11 mouse cellular contexts compared by ENCODE assay signal in genomic region chr5:24167263-24167662, GRCm38 (mm10). TPM values are rescaled to one million over a fixed set of nuclear protein-coding genes. Genes with fewer than 3 reads are reported as not detected.
A peak's percentile ranks its signal among the peaks of the same experiment; 100 is the strongest.
DNase-seq lines count a peak whose midpoint lies in the region; ATAC-seq and TF ChIP-seq lines count a peak whose summit lies in the region.
"Had no signal": no experiment of that assay in that cellular context is flagged by ENCODE, and none has a peak within 500 bp of the region (broad histone marks: within the 10 kb centered on the region; RNA-seq: fewer than 3 reads in every experiment).

No protein-coding gene starts in this region.

- no peak overlapping the region for H3K9ac ChIP-seq in forebrain, embryonic 14.5 days (ENCODE audit: low read length)
- no peak overlapping the region for H3K9ac ChIP-seq in forebrain, embryonic 11.5 days (ENCODE audit: low read length)
- H3K9ac ChIP-seq: embryonic facial prominence, embryonic 15.5 days; lung, embryonic 15.5 days; neural tube, embryonic 13.5 days had no signal

- no peaks in the 10 kb centered on the region for H3K9me3 ChIP-seq in forebrain, embryonic 14.5 days (replicated peaks; ENCODE audit: control insufficient read depth, low read length)
- H3K9me3 ChIP-seq in forebrain, embryonic 11.5 days (ENCODE audit: control insufficient read depth, low read length), result no peaks in the 10 kb centered on the region
- H3K9me3 ChIP-seq: embryonic facial prominence, embryonic 15.5 days; lung, embryonic 15.5 days; neural tube, embryonic 13.5 days had no signal

- no peak overlapping the region for H3K27ac ChIP-seq in forebrain, embryonic 14.5 days (ENCODE audit: low read depth, low read length)
- no peak overlapping the region for H3K27ac ChIP-seq in forebrain, embryonic 11.5 days (ENCODE audit: low read depth, low read length)
- no peak overlapping the region for H3K27ac ChIP-seq in layer of hippocampus, adult 2 months
- H3K27ac ChIP-seq: embryonic facial prominence, embryonic 15.5 days; lung, embryonic 15.5 days; neural tube, embryonic 13.5 days had no signal

- no peaks in the 10 kb centered on the region for H3K27me3 ChIP-seq in forebrain, embryonic 14.5 days (replicated peaks; ENCODE audit: control insufficient read depth, insufficient read depth, low read length)
- H3K27me3 ChIP-seq in forebrain, embryonic 11.5 days (ENCODE audit: control insufficient read depth, insufficient read depth, low read length), result no peaks in the 10 kb centered on the region
- H3K27me3 ChIP-seq: embryonic facial prominence, embryonic 15.5 days; lung, embryonic 15.5 days; neural tube, embryonic 13.5 days had no signal

- H3K4me2 ChIP-seq in forebrain, embryonic 14.5 days (ENCODE audit: low read length), result no peak overlapping the region
- no peak overlapping the region for H3K4me2 ChIP-seq in forebrain, embryonic 11.5 days (ENCODE audit: low read depth, low read length, severe bottlenecking)
- H3K4me2 ChIP-seq: embryonic facial prominence, embryonic 15.5 days; lung, embryonic 15.5 days; neural tube, embryonic 13.5 days had no signal

- DNase-seq in forebrain, embryonic 14.5 days (ENCODE audit: low spot score), result peak; percentile 13
- DNase-seq in forebrain, embryonic 11.5 days (ENCODE audit: low spot score), result no peak
- DNase-seq in layer of hippocampus, adult 2 months (ENCODE audit: low spot score in 2 of 2), result peak in 1 of 2 experiments; percentile 24
- DNase-seq in layer of hippocampus, adult 9-10 months (ENCODE audit: low spot score), result no peak
- DNase-seq in 3T3-L1 (ENCODE audit: low read depth, low spot score) (peak; percentile 56), ZHBTc4 (ENCODE audit: low read depth, low spot score) (peak; percentile 50)
- no peak for DNase-seq in ovary, postnatal 36 days (ENCODE audit: low spot score)
- no peak for DNase-seq in urinary bladder, postnatal 10 days (ENCODE audit: low spot score)

- peak; percentile 72 for TF ChIP-seq CTCF in layer of hippocampus, adult 2 months (conservative IDR thresholded peaks at IDR 0.05)

- WGBS in forebrain, embryonic 14.5 days, result 51% methylated on average over 5 of the region's 5 CpGs
- WGBS in forebrain, embryonic 11.5 days, result 57% methylated on average over 5 of the region's 5 CpGs

- peaks cover 25% of the 10 kb centered on the region for H3K36me3 ChIP-seq in forebrain, embryonic 14.5 days (ENCODE audit: control insufficient read depth, insufficient read depth, low read length)
- H3K36me3 ChIP-seq in forebrain, embryonic 11.5 days (ENCODE audit: control insufficient read depth, insufficient read depth, low read length), result no peaks in the 10 kb centered on the region

- no peak overlapping the region for H3K4me3 ChIP-seq in forebrain, embryonic 14.5 days (ENCODE audit: low read depth, low read length)
- no peak overlapping the region for H3K4me3 ChIP-seq in forebrain, embryonic 11.5 days (ENCODE audit: low read depth, low read length)
- H3K4me3 ChIP-seq in layer of hippocampus, adult 2 months, result no peak overlapping the region
- H3K4me3 ChIP-seq: embryonic facial prominence, embryonic 15.5 days; lung, embryonic 15.5 days; neural tube, embryonic 13.5 days had no signal

- no peak for ATAC-seq in forebrain, embryonic 14.5 days
- ATAC-seq in forebrain, embryonic 11.5 days (replicated peaks; ENCODE audit: low FRiP score), result no peak

- H3K4me1 ChIP-seq in forebrain, embryonic 14.5 days (ENCODE audit: control insufficient read depth, insufficient read depth, low read length), result peaks cover 6% of the 10 kb centered on the region; the same call in 1 of the 2 replicates
- 0 out of 2 replicates have a peak, but pooled peaks cover 2% of the 10 kb centered on the region for H3K4me1 ChIP-seq in forebrain, embryonic 11.5 days (replicated peaks; ENCODE audit: control insufficient read depth, insufficient read depth, low read length)

RNA-seq across cellular contexts. Expression of gene Nupl2, which starts 2.5 kb away (rescaled TPM):
- polyA plus RNA-seq in forebrain, embryonic 14.5 days (2014; fragmentation: Nextera tagmentation; extraction: Ambion mirVana), result 13.8 and 15.1 TPM in 2 replicates
- 22.4 and 23.1 TPM in 2 replicates for polyA plus RNA-seq in forebrain, embryonic 11.5 days (2014; fragmentation: Nextera tagmentation; extraction: Ambion mirVana)
- total RNA-seq in layer of hippocampus, adult 2 months (2021), result 10 to 100 TPM; 10.7 to 11.7 TPM

Comparison
In these comparisons a context has a peak if more than half of its experiments do, and no peak if none do; other contexts are left out.
1. DNase-seq: peak in forebrain, embryonic 14.5 days (single experiment), 3T3-L1 (single experiment) and ZHBTc4 (single experiment); none in forebrain, embryonic 11.5 days (single experiment), layer of hippocampus, adult 9-10 months (single experiment), ovary, postnatal 36 days (single experiment) and urinary bladder, postnatal 10 days (single experiment).